ENCODE assay signal across 13 mouse cellular contexts in the genomic region with DNA sequence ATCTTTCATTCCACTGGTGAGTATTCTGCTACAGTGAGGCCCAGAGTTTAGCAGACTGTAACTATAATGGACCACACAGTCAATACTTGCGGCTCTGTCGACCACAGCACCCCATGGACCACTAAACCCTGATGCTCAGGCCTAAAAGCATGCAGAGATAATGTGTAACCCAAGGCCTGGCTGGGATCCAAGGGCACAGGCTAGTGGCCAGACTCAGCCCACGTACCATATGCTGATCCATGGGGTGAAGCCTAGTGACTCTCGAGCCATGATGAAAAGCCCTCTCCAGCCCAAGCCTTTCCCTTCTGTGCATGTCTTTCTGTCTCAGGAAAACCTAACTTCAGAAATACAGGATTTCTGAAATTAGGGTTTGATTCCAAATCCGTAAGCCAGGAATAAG. TPM values are rescaled to one million over a fixed set of nuclear protein-coding genes. Genes with fewer than 3 reads are reported as not detected.
A peak's percentile ranks its signal among the peaks of the same experiment; 100 is the strongest.
DNase-seq lines count a peak whose midpoint lies in the region; ATAC-seq and TF ChIP-seq lines count a peak whose summit lies in the region.
"Had no signal": no experiment of that assay in that cellular context is flagged by ENCODE, and none has a peak within 500 bp of the region (broad histone marks: within the 10 kb centered on the region; RNA-seq: fewer than 3 reads in every experiment).

No protein-coding gene starts in this region.

- no peak overlapping the region for H3K4me2 ChIP-seq in limb, embryonic 15.5 days
- no peak overlapping the region for H3K4me2 ChIP-seq in lung, postnatal 0 days (replicated peaks; ENCODE audit: low read depth, low read length)
- H3K4me2 ChIP-seq: embryonic facial prominence, embryonic 13.5 days; heart, embryonic 11.5 days; liver, embryonic 15.5 days had no signal

- no peak for TF ChIP-seq EP300 in lung, postnatal 0 days (IDR thresholded peaks at IDR 0.05)

- no peak overlapping the region for H3K9ac ChIP-seq in limb, embryonic 15.5 days
- no peak overlapping the region for H3K9ac ChIP-seq in lung, postnatal 0 days (replicated peaks; ENCODE audit: low read depth)
- H3K9ac ChIP-seq: embryonic facial prominence, embryonic 13.5 days; liver, embryonic 15.5 days had no signal

- no peak for DNase-seq in limb, embryonic 10.5 days (ENCODE audit: low spot score)
- peak; percentile 95 for DNase-seq in brain, adult 2 months (ENCODE audit: low read depth, low spot score)
- peak; percentile 90 to 93 for DNase-seq in cerebellum, adult 18-20 months
- peak; percentile 45 for DNase-seq in kidney, adult 9 months
- no peak for DNase-seq in spleen, postnatal 10 days (ENCODE audit: low spot score in 2 of 2)
- no peak for DNase-seq in layer of hippocampus, postnatal 14 days (ENCODE audit: low spot score in 2 of 2)
- DNase-seq in lung, postnatal 0 days (ENCODE audit: low spot score): no peak

- H3K4me3 ChIP-seq in limb, embryonic 15.5 days: no peak overlapping the region
- no peak overlapping the region for H3K4me3 ChIP-seq in limb, embryonic 10.5 days
- H3K4me3 ChIP-seq in lung, postnatal 0 days (ENCODE audit: low read depth, low read length): no peak overlapping the region
- H3K4me3 ChIP-seq: embryonic facial prominence, embryonic 13.5 days; hindbrain, embryonic 10.5 days; left cerebral cortex, adult 2 months; liver, embryonic 15.5 days had no signal

- TF ChIP-seq CTCF in lung, postnatal 0 days (IDR thresholded peaks at IDR 0.05): no peak

- H3K27me3 ChIP-seq in limb, embryonic 15.5 days: no peaks in the 10 kb centered on the region
- H3K27me3 ChIP-seq in limb, embryonic 10.5 days (ENCODE audit: low read depth, poor library complexity, severe bottlenecking): no peaks in the 10 kb centered on the region
- H3K27me3 ChIP-seq in lung, postnatal 0 days (replicated peaks; ENCODE audit: insufficient read depth, low read length): no peaks in the 10 kb centered on the region
- H3K27me3 ChIP-seq: embryonic facial prominence, embryonic 13.5 days; liver, embryonic 15.5 days had no signal

- peaks cover 14% of the 10 kb centered on the region for H3K4me1 ChIP-seq in limb, embryonic 15.5 days
- peaks cover 10% of the 10 kb centered on the region for H3K4me1 ChIP-seq in limb, embryonic 10.5 days
- H3K4me1 ChIP-seq in lung, postnatal 0 days (ENCODE audit: insufficient read depth, low read depth, low read length): peaks cover 17% of the 10 kb centered on the region; the same call in 1 of the 2 replicates
- H3K4me1 ChIP-seq: liver, embryonic 15.5 days had no signal

- ATAC-seq in limb, embryonic 15.5 days (ENCODE audit: insufficient number of reproducible peaks, low FRiP score, low TSS enrichment, low read depth): no peak
- ATAC-seq in lung, postnatal 0 days: no peak

- H3K27ac ChIP-seq in limb, embryonic 15.5 days: peak overlapping the region; percentile 22; the same call in 1 of the 2 replicates
- H3K27ac ChIP-seq in limb, embryonic 10.5 days: no peak overlapping the region
- no peak overlapping the region; the same call in 1 of the 2 replicates for H3K27ac ChIP-seq in lung, postnatal 0 days (ENCODE audit: low read length)
- H3K27ac ChIP-seq: embryonic facial prominence, embryonic 13.5 days; hindbrain, embryonic 10.5 days; left cerebral cortex, adult 2 months; liver, embryonic 15.5 days had no signal

- WGBS in limb, embryonic 15.5 days: 73% methylated on average over 5 of the region's 5 CpGs
- WGBS in limb, embryonic 10.5 days: 94% methylated on average over 5 of the region's 5 CpGs
- WGBS in lung, postnatal 0 days: 68% methylated on average over 5 of the region's 5 CpGs

- H3K36me3 ChIP-seq in limb, embryonic 15.5 days: no peaks in the 10 kb centered on the region
- peaks cover 40% of the 10 kb centered on the region for H3K36me3 ChIP-seq in limb, embryonic 10.5 days
- H3K36me3 ChIP-seq in lung, postnatal 0 days (ENCODE audit: insufficient read depth, low read length): no peaks in the 10 kb centered on the region
- H3K36me3 ChIP-seq: liver, embryonic 15.5 days had no signal

- H3K9me3 ChIP-seq in limb, embryonic 15.5 days: no peaks in the 10 kb centered on the region
- no peaks in the 10 kb centered on the region for H3K9me3 ChIP-seq in limb, embryonic 10.5 days (replicated peaks)
- no peaks in the 10 kb centered on the region for H3K9me3 ChIP-seq in lung, postnatal 0 days (ENCODE audit: low read length)
- H3K9me3 ChIP-seq: embryonic facial prominence, embryonic 13.5 days; hindbrain, embryonic 10.5 days; liver, embryonic 15.5 days had no signal

RNA-seq across cellular contexts. Expression of a gene that starts 50.2 kb away (rescaled TPM):
- polyA plus RNA-seq in limb, embryonic 15.5 days (2015; fragmentation: Nextera tagmentation; extraction: Ambion mirVana): 39.7 and 41.0 TPM in 2 replicates
- polyA plus RNA-seq in limb, embryonic 10.5 days (2016; fragmentation: Nextera tagmentation; extraction: Ambion mirVana): 44.2 and 54.9 TPM in 2 replicates
- total RNA-seq in layer of hippocampus, postnatal 14 days (2021): 10 to 100 TPM; 35.3 to 39.0 TPM
- polyA plus RNA-seq in lung, postnatal 0 days (2015; fragmentation: Nextera tagmentation; extraction: Ambion mirVana): 69.6 and 73.7 TPM in 2 replicates

Comparison
In these comparisons a context has a peak if more than half of its experiments do, and no peak if none do; other contexts are left out.
1. DNase-seq: peak in brain, adult 2 months (single experiment), cerebellum, adult 18-20 months (2 of 2) and kidney, adult 9 months (single experiment); none in limb, embryonic 10.5 days (single experiment), spleen, postnatal 10 days (0 of 2), layer of hippocampus, postnatal 14 days (0 of 2) and lung, postnatal 0 days (single experiment).